ENCODE assay signal across 26 mouse cellular contexts in genomic region chr16:8733624-8734023, GRCm38 (mm10). TPM values are rescaled to one million over a fixed set of nuclear protein-coding genes. Genes with fewer than 3 reads are reported as not detected.
DNase-seq lines count a peak whose midpoint lies in the region; ATAC-seq and TF ChIP-seq lines count a peak whose summit lies in the region.
"Had no signal": no experiment of that assay in that cellular context is flagged by ENCODE, and none has a peak within 500 bp of the region (broad histone marks: within the 10 kb centered on the region; RNA-seq: fewer than 3 reads in every experiment).

No protein-coding gene starts in this region.

- H3K27ac ChIP-seq in heart, embryonic 13.5 days (replicated peaks) = no peak overlapping the region
- H3K27ac ChIP-seq in heart, adult 2 months = no peak overlapping the region
- H3K27ac ChIP-seq in liver, embryonic 14.5 days = peak overlapping the region; percentile 32
- H3K27ac ChIP-seq in hindbrain, embryonic 13.5 days = no peak overlapping the region
- H3K27ac ChIP-seq: embryonic facial prominence, embryonic 15.5 days; forebrain, embryonic 12.5 days; hindbrain, embryonic 10.5 days; hindbrain, embryonic 15.5 days had no signal

- no peak for TF ChIP-seq POLR2A in heart, adult 2 months (IDR thresholded peaks at IDR 0.05; ENCODE audit: insufficient read depth, low read depth, low read length)

- H3K36me3 ChIP-seq in heart, embryonic 13.5 days = no peaks in the 10 kb centered on the region
- peaks cover 18% of the 10 kb centered on the region for H3K36me3 ChIP-seq in heart, adult 2 months (ENCODE audit: control insufficient read depth, insufficient read depth, low read length)
- peaks cover 26% of the 10 kb centered on the region for H3K36me3 ChIP-seq in liver, embryonic 14.5 days (replicated peaks; ENCODE audit: control insufficient read depth, insufficient read depth, low read depth)
- no peaks in the 10 kb centered on the region for H3K36me3 ChIP-seq in hindbrain, embryonic 13.5 days
- H3K36me3 ChIP-seq: embryonic facial prominence, embryonic 15.5 days; hindbrain, embryonic 10.5 days; hindbrain, embryonic 15.5 days had no signal

- no peaks in the 10 kb centered on the region for H3K9me3 ChIP-seq in heart, embryonic 13.5 days
- no peaks in the 10 kb centered on the region for H3K9me3 ChIP-seq in liver, embryonic 14.5 days (ENCODE audit: control insufficient read depth, low read length)
- H3K9me3 ChIP-seq in hindbrain, embryonic 13.5 days = no peaks in the 10 kb centered on the region
- H3K9me3 ChIP-seq: embryonic facial prominence, embryonic 15.5 days; forebrain, embryonic 12.5 days; G1E; hindbrain, embryonic 10.5 days; hindbrain, embryonic 15.5 days had no signal

- peaks cover 80% of the 10 kb centered on the region for H3K4me1 ChIP-seq in heart, embryonic 13.5 days
- H3K4me1 ChIP-seq in heart, adult 2 months (ENCODE audit: control insufficient read depth, insufficient read depth, low read length) = peaks cover 41% of the 10 kb centered on the region
- H3K4me1 ChIP-seq in liver, embryonic 14.5 days (replicated peaks; ENCODE audit: control insufficient read depth in 2 of 2, insufficient read depth in 2 of 2, low read length in 1 of 2) = peaks cover 56 to 60% of the 10 kb centered on the region in 2 experiments
- peaks cover 69% of the 10 kb centered on the region for H3K4me1 ChIP-seq in hindbrain, embryonic 13.5 days (replicated peaks)

- no peak for TF ChIP-seq CTCF in heart, adult 2 months (IDR thresholded peaks at IDR 0.05)
- TF ChIP-seq CTCF in liver, embryonic 14.5 days (IDR thresholded peaks at IDR 0.05; ENCODE audit: low read depth) = no peak

- intact Hi-C loops in heart, adult 2 months (cut with DNase I) = loop anchor here (2.0 kb wide), 1 partner anchor 15 kb away; no protein-coding TSS in a partner anchor

- no peak overlapping the region for H3K4me3 ChIP-seq in heart, embryonic 13.5 days
- H3K4me3 ChIP-seq in heart, adult 2 months = no peak overlapping the region
- no peak overlapping the region for H3K4me3 ChIP-seq in liver, embryonic 14.5 days (ENCODE audit: insufficient read depth in 1 of 2, low read depth in 2 of 2, low read length in 2 of 2)
- no peak overlapping the region for H3K4me3 ChIP-seq in hindbrain, embryonic 13.5 days
- H3K4me3 ChIP-seq: embryonic facial prominence, embryonic 15.5 days; forebrain, embryonic 12.5 days; hindbrain, embryonic 10.5 days; hindbrain, embryonic 15.5 days had no signal

- TF ChIP-seq EP300 in heart, adult 2 months (IDR thresholded peaks at IDR 0.05; ENCODE audit: insufficient read depth, low read depth, low read length) = no peak
- no peak for TF ChIP-seq EP300 in liver, embryonic 14.5 days (IDR thresholded peaks at IDR 0.05; ENCODE audit: low read depth)

- H3K4me2 ChIP-seq in heart, embryonic 13.5 days = peak overlapping the region; percentile 91
- peak overlapping the region; percentile 94 for H3K4me2 ChIP-seq in liver, embryonic 14.5 days (ENCODE audit: low read depth)
- H3K4me2 ChIP-seq in hindbrain, embryonic 13.5 days = no peak overlapping the region
- H3K4me2 ChIP-seq: embryonic facial prominence, embryonic 15.5 days; forebrain, embryonic 12.5 days; heart, embryonic 11.5 days; hindbrain, embryonic 15.5 days had no signal

- DNase-seq in heart, adult 2 months = no peak
- DNase-seq in A20 (ENCODE audit: low read depth, low spot score) = peak; percentile 68
- no peak for DNase-seq in liver, embryonic 14.5 days (ENCODE audit: low read depth in 3 of 3, low spot score in 3 of 3)
- peak; percentile 12 for DNase-seq in naive thymus-derived CD4-positive, alpha-beta T cell, adult 2 months (ENCODE audit: low read depth)
- DNase-seq in retina, postnatal 1 day = no peak
- DNase-seq: adrenal gland, adult 8-10 months; adrenal gland, postnatal 36 days; cerebellum, adult 11-12 months; cerebellum, adult 9-11 months; embryo, embryonic 11 days; gastrocnemius, postnatal 10 days; heart, adult 18-20 months had no signal

- H3K27me3 ChIP-seq in heart, embryonic 13.5 days (replicated peaks) = no peaks in the 10 kb centered on the region
- H3K27me3 ChIP-seq in heart, adult 2 months (ENCODE audit: control insufficient read depth, insufficient read depth, low read length) = no peaks in the 10 kb centered on the region
- H3K27me3 ChIP-seq in liver, embryonic 14.5 days (ENCODE audit: control insufficient read depth, insufficient read depth, low read length) = no peaks in the 10 kb centered on the region
- H3K27me3 ChIP-seq in hindbrain, embryonic 13.5 days = no peaks in the 10 kb centered on the region
- H3K27me3 ChIP-seq: embryonic facial prominence, embryonic 15.5 days; forebrain, embryonic 12.5 days; hindbrain, embryonic 15.5 days had no signal

- WGBS in heart, embryonic 13.5 days = 88% methylated on average over 4 of the region's 4 CpGs
- WGBS in heart, adult 2 months = 77% methylated on average over 4 of the region's 4 CpGs
- WGBS in liver, embryonic 14.5 days (ENCODE audit: insufficient replicate concordance) = 85% methylated on average over 4 of the region's 4 CpGs
- whole genome bisulfite sequencing in hindbrain, embryonic 13.5 days = 98% methylated on average over 4 of the region's 4 CpGs

- no peak for ATAC-seq in heart, embryonic 13.5 days (ENCODE audit: extremely low read depth, insufficient number of reproducible peaks, low FRiP score, low TSS enrichment)
- no peak for ATAC-seq in liver, embryonic 14.5 days (ENCODE audit: insufficient read depth)
- no peak for ATAC-seq in hindbrain, embryonic 13.5 days (ENCODE audit: low FRiP score)
- ATAC-seq: forebrain, embryonic 16.5 days had no signal

- H3K79me2 ChIP-seq in heart, adult 2 months (replicated peaks; ENCODE audit: control insufficient read depth, insufficient read depth, low read length) = peaks cover 22% of the 10 kb centered on the region

- no peak overlapping the region for H3K9ac ChIP-seq in heart, embryonic 13.5 days
- no peak overlapping the region for H3K9ac ChIP-seq in heart, adult 2 months (ENCODE audit: low read depth, low read length)
- H3K9ac ChIP-seq in liver, embryonic 14.5 days (replicated peaks) = 0 out of 2 replicates have a peak overlapping the region, but pooled peaks have one; percentile 31
- no peak overlapping the region for H3K9ac ChIP-seq in hindbrain, embryonic 13.5 days
- H3K9ac ChIP-seq: embryonic facial prominence, embryonic 15.5 days; forebrain, embryonic 12.5 days; hindbrain, embryonic 15.5 days had no signal

RNA-seq across cellular contexts. Expression of gene Gm5767, which starts 53.1 kb away (rescaled TPM):
- polyA plus RNA-seq in heart, embryonic 13.5 days (2015; fragmentation: Nextera tagmentation; extraction: Ambion mirVana) = not detected in 2 replicates
- not detected for total RNA-seq in heart, adult 2 months (2021)
- 0.39 TPM in 1 of 2 replicates, not detected in the other for polyA plus RNA-seq in heart, adult 2 months (2012; rRNA removed)
- 0.07 TPM in 1 of 2 replicates, not detected in the other for polyA plus RNA-seq in liver, embryonic 14.5 days (2012; rRNA removed)
- not detected in 2 replicates for polyA plus RNA-seq in liver, embryonic 14.5 days (2014; fragmentation: Nextera tagmentation; extraction: Ambion mirVana)
- not detected in 2 replicates for polyA plus RNA-seq in hindbrain, embryonic 13.5 days (2015; fragmentation: Nextera tagmentation; extraction: Ambion mirVana)
- total RNA-seq: adrenal gland, adult 8-10 months; adrenal gland, postnatal 36 days; G1E; gastrocnemius, postnatal 10 days; heart, adult 18-20 months; heart, postnatal 25 days had no signal
- polyA plus RNA-seq: brain, embryonic 14.5 days; embryonic facial prominence, embryonic 11.5 days; embryonic facial prominence, embryonic 15.5 days; forebrain, embryonic 12.5 days; forebrain, embryonic 16.5 days; frontal cortex, adult 2 months; G1E; heart, embryonic 11.5 days; heart, embryonic 16.5 days; hindbrain, embryonic 10.5 days; hindbrain, embryonic 15.5 days had no signal

RNA-seq across cellular contexts. Expression of gene Usp7, which starts 58.5 kb away (rescaled TPM):
- 14.3 and 15.2 TPM in 2 replicates for polyA plus RNA-seq in heart, embryonic 13.5 days (2015; fragmentation: Nextera tagmentation; extraction: Ambion mirVana)
- total RNA-seq in heart, adult 2 months (2021) = 10 to 100 TPM; 45.6 to 49.0 TPM
- polyA plus RNA-seq in heart, adult 2 months (2012; rRNA removed) = 19.4 and 30.7 TPM in 2 replicates
- 37.6 and 57.5 TPM in 2 replicates for polyA plus RNA-seq in liver, embryonic 14.5 days (2012; rRNA removed)
- 35.5 and 41.9 TPM in 2 replicates for polyA plus RNA-seq in liver, embryonic 14.5 days (2014; fragmentation: Nextera tagmentation; extraction: Ambion mirVana)
- polyA plus RNA-seq in hindbrain, embryonic 13.5 days (2015; fragmentation: Nextera tagmentation; extraction: Ambion mirVana) = 27.8 and 34.1 TPM in 2 replicates

Comparison
In these comparisons a context has a peak if more than half of its experiments do, and no peak if none do; other contexts are left out.
1. DNase-seq: peak in A20 (single experiment) and naive thymus-derived CD4-positive, alpha-beta T cell, adult 2 months (single experiment); none in heart, adult 2 months (0 of 2), liver, embryonic 14.5 days (0 of 3) and retina, postnatal 1 day (single experiment).